Mouse (Mus musculus) cerebellum, adult 18-20 months (tissue): ENCODE measurements around the gene Flot2.

ENCODE experiments used
- DNase-seq, 2 experiments: peaks; one replicate each; pipeline ENCODE4 v3.0.0; 2021

Flot2 gene

GRCm38 (mm10) chr11:78104501-78104900, 66.8 kb downstream of the Flot2 start:
- DNase-seq, result no peak
